Mouse (Mus musculus): ENCODE results near the gene Wasf2.
"Not testable (repeated sequence)": the region's sequence is repeated elsewhere in the genome, so short reads cannot be mapped to it uniquely, and the experiment has no call there.

Gene Wasf2

GRCm38 (mm10) chr4:133129931-133130889, at the start of gene Wasf2:
Gene Wasf2, plus strand, starts transcription at chr4:133130505.
- peak; percentile 87 for DNase-seq

GRCm38 (mm10) chr4:133080862-133081261, 49.4 kb upstream of the Wasf2 start:
- DNase-seq: no peak

GRCm38 (mm10) chr4:133082216-133082773, 48.0 kb upstream of the Wasf2 start:
- DNase-seq: no peak

GRCm38 (mm10) chr4:133083991-133084861, 46.1 kb upstream of the Wasf2 start:
- DNase-seq: peak; percentile 40

GRCm38 (mm10) chr4:133085011-133085782, 45.1 kb upstream of the Wasf2 start:
- DNase-seq: peak; percentile 74

- no peak for DNase-seq
Measured at GRCm38 (mm10) chr4:133085783-133086342, 44.4 kb upstream of the Wasf2 start.

GRCm38 (mm10) chr4:133087177-133087714, 43.1 kb upstream of the Wasf2 start:
- DNase-seq: no peak

GRCm38 (mm10) chr4:133087835-133088234, 42.5 kb upstream of the Wasf2 start:
- no peak for DNase-seq

- DNase-seq: no peak
Measured at GRCm38 (mm10) chr4:133089319-133089718, 41.0 kb upstream of the Wasf2 start.

- DNase-seq: no peak
Measured at GRCm38 (mm10) chr4:133089802-133090201, 40.5 kb upstream of the Wasf2 start.

GRCm38 (mm10) chr4:133090276-133090719, 40.0 kb upstream of the Wasf2 start:
- no peak for DNase-seq

- peak; percentile 67 for DNase-seq
Measured at GRCm38 (mm10) chr4:133090720-133091458, 39.4 kb upstream of the Wasf2 start.

- DNase-seq: no peak
Measured at GRCm38 (mm10) chr4:133091459-133091785, 38.9 kb upstream of the Wasf2 start.

GRCm38 (mm10) chr4:133092453-133092901, 37.8 kb upstream of the Wasf2 start:
- peak; percentile 58 for DNase-seq

GRCm38 (mm10) chr4:133093056-133093455, 37.2 kb upstream of the Wasf2 start:
- DNase-seq: no peak

GRCm38 (mm10) chr4:133093481-133094033, 36.7 kb upstream of the Wasf2 start:
- DNase-seq: no peak

GRCm38 (mm10) chr4:133094255-133094654, 36.0 kb upstream of the Wasf2 start:
- DNase-seq: no peak

- DNase-seq: peak; percentile 50
Measured at GRCm38 (mm10) chr4:133094936-133095733, 35.2 kb upstream of the Wasf2 start.

GRCm38 (mm10) chr4:133095734-133096065, 34.6 kb upstream of the Wasf2 start:
- DNase-seq: not testable (repeated sequence)

GRCm38 (mm10) chr4:133096671-133097070, 33.6 kb upstream of the Wasf2 start:
- DNase-seq: not testable (repeated sequence)
